Mouse (Mus musculus) MN1 (cell line): ENCODE measurements at regions not wholly inside any gene's neighbourhood (a gene's known extent, or its start where the extent isn't known, plus 50 kb on each side); places are given as distances from the start of the nearest gene placed in this dataset.

Experiments
- DNase-seq: peaks from one replicate; pipeline ENCODE4 v3.0.0-alpha.2; 2016; ENCODE audit warnings: low spot score

DNA sequence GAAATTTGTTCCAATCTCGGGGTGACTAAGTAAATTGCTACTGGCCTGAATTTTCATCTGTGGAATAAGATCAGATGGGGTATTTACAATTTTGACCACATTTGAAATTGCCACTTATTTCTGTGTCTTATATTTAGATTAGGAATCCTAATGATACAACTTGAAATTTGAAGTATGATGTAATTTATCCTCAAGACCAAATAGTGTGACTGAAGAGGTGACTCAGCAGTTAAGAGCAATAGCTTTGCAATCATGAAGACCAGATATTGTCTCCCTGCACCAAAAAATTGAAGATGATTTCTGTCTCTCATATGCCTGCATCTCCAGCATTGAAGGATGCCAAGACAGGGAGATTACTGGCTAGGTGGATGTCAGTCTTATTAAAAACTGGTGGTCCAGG is 114.3 kb upstream of the Gm597 start:
- peak; percentile 71 for DNase-seq

GRCm38 (mm10) chr1:28877626-28878025 is 97.6 kb upstream of the Gm597 start:
- no peak for DNase-seq

- no peak for DNase-seq
These were observed 64.5 kb upstream of the Gm597 start for GRCm38 (mm10) chr1:28844589-28844988.

DNA sequence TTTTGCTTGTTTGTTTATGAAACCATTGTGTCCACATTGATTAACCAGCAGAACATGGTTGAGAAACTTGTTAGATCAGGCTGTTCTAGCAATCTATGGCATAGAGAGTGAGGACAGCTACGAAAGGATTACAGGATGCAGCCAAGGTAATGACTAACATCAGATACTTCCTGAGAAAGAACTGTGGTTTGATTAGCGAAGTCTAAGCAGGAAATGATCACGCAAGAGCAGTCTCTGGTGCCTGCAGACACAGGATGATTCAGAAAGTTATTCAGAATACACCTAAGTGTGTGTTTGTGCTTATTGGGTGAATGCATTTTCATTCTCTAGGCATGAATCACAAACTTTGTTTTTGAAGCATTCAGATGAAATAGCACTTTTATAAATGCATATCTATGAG is 61.3 kb upstream of the Gm597 start:
- DNase-seq: no peak
